Mouse (Mus musculus) C2C12 (cell line): ENCODE data around the gene Drosha.

Source experiments
- CEBPB ChIP-seq: IDR thresholded peaks from one replicate; pipeline ENCODE4 v1.6.1; 2011; ENCODE audit warnings: low read depth, mild to moderate bottlenecking, control low read depth, moderate library complexity
- CTCF ChIP-seq: IDR thresholded peaks from one replicate; pipeline ENCODE4 v1.5.1; 2011; ENCODE audit not compliant: control insufficient read depth, insufficient read depth, insufficient read length
- MAX ChIP-seq: IDR thresholded peaks from one replicate; pipeline ENCODE4 v1.6.1; 2011; ENCODE audit warnings: mild to moderate bottlenecking, control low read depth
- USF1 ChIP-seq: IDR thresholded peaks from one replicate; pipeline ENCODE4 v1.6.1; 2011; ENCODE audit warnings: low read depth, mild to moderate bottlenecking, control low read depth, moderate library complexity

DNA sequence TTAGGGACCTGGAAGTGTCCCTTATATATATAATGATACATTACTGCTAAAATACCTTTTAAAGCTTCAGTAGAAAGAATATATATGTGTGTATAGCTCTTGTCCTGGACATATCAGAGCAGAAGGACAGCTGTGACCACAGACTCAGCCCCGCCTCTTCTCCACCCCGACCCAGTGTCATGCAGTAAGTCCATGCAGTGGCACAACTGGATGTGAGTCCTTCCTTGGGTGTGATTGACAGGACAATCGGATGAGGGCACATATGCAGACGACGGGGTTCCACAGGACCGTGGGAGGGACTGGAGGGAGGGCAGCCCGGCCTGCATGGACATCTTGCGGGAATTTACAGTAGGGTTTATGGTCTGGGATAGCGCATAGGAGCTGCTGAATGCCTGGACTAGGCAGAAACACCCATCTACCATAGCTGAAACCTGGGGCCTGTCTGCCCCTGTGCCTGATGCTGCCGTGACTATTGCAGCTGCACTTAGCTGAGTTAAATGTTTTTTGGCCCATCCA is 111.7 kb downstream of the Drosha start:
- TF ChIP-seq USF1 (no peak), CTCF (no peak), CEBPB (no peak), MAX (no peak)
